Mouse (Mus musculus) cortical plate, adult 2 months (tissue): ENCODE measurements at regions not wholly inside any gene's neighbourhood (a gene's known extent, or its start where the extent isn't known, plus 50 kb on each side); places are given as distances from the start of the nearest gene placed in this dataset.

Experiments
- CTCF ChIP-seq: fragments of 200-500 bp; IDR thresholded peaks from 2 replicates; pipeline ENCODE4 v1.5.1; 2011; ENCODE audit warnings: mild to moderate bottlenecking, control low read depth, low read length; ENCODE audit not compliant: insufficient read depth; ENCODE audit errors: extremely low read depth
- POLR2A ChIP-seq: fragments of 200-500 bp; IDR thresholded peaks from 2 replicates; pipeline ENCODE4 v1.6.1; 2011; ENCODE audit warnings: mild to moderate bottlenecking, low read length, control low read depth; ENCODE audit not compliant: insufficient read depth; ENCODE audit errors: extremely low read depth

- TF ChIP-seq CTCF (no peak), POLR2A (no peak)
Observed at GRCm38 (mm10) chr7:136767231-136767630, 127.2 kb upstream of the Mgmt start.
